Mouse (Mus musculus): ENCODE data around the gene Pde4b.

DNA sequence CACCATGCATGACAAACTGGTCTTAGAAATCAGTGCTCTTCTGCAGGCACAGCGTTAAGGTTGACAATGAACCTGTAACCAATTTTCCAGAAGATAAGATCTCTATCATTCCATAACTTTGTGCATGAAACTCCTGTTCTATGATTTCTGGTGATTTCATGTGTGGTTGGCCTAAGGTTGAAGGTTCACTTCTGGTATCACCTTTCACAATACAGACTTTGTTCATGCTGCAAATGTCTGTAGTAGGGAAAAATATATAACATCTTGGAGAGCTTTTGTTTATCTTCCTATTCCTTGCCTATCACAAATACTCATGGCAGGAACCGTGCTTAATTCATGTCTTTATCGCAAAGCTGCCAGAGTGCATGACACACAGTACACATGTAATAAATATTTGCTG, 319.5 kb downstream of the Pde4b start:
- TF ChIP-seq POLR2A (IDR thresholded peaks at IDR 0.05; ENCODE audit: extremely low read depth, insufficient read depth, low read length): no peak
- no peak for TF ChIP-seq CTCF (IDR thresholded peaks at IDR 0.05; ENCODE audit: extremely low read depth, insufficient read depth, low read length)
